Mouse (Mus musculus) R1 (cell line): ENCODE measurements around the gene Sirpa.

ENCODE experiments used
- DNase-seq: peaks from one replicate; pipeline ENCODE4 v3.0.0-alpha.2; 2018; ENCODE audit warnings: low read depth, low spot score

Sirpa gene

DNA sequence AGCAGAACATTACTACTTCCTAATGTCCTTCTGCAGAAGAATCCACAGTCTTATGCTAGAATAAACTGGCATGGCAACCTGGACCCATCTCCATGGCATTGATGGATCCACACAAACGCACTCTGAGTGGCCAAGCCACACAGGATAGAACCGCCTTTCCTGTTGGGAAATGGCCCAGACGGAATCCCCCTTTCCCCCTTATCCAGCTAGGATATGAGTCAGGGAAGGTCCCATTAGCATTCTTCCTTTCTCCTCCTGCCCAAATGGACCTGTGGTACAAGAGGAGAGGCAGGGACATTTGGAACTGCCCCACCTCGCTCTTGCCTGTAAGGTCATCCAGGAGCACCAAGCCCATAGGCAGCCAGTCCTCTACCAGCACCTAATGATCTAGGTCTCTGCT is 10.4 kb upstream of the Sirpa start:
- DNase-seq: no peak

- peak; percentile 28 for DNase-seq
These were observed 7.7 kb upstream of the Sirpa start for GRCm38 (mm10) chr2:129584905-129585304.

DNA sequence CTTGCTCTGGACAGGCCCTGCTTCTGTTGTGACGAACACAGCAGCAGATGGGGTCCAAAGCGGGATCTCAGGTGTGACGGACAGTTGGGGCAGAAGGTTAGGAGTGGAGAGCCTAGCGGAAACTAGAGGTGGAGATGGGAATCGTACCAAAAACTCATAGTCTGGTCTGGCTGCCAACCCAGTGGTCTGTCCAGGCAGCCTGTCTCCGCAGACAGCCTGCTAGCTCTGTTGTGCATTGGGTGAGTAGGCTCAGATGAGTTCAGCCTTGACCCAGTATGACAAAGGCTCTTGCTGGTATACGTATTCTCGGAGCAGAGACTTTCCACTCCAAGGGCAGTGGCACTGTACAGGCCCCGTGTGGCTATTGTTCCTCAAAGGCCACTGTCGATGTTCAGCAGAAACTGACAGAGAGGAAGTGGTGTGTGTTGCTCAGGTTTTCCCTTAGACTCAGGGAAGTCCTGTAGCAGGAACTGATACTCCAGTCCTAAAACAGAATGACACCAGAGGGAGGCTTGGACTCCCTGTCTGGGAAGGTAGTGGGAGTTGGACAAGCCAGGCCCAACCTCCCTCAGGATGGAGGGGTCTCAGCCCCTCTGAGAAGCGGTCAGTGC is 6.6 kb upstream of the Sirpa start:
- no peak for DNase-seq

GRCm38 (mm10) chr2:129587241-129587640 is 5.4 kb upstream of the Sirpa start:
- DNase-seq: peak; percentile 18

DNA sequence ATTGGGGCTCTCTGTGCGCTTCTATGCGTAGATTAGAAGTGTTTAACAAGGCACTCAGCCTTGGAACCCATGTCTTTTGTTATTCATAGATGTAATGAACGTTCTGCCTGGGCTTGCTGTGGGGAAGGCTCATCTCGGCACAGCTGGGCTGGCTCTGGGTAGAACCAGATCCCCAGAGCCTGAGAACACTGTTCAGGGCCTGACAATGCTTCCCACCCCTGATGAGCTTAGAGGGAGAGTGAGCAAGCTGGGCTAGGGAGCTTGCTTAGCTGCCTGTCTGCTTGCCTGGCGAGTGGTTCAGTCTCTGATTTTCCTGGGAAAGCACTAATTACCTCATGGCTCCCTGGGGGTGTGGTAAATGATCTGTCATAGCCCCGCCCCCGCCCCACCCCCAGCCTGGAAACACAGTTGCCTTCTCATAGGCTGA is 4.8 kb upstream of the Sirpa start:
- DNase-seq: peak; percentile 95

DNA sequence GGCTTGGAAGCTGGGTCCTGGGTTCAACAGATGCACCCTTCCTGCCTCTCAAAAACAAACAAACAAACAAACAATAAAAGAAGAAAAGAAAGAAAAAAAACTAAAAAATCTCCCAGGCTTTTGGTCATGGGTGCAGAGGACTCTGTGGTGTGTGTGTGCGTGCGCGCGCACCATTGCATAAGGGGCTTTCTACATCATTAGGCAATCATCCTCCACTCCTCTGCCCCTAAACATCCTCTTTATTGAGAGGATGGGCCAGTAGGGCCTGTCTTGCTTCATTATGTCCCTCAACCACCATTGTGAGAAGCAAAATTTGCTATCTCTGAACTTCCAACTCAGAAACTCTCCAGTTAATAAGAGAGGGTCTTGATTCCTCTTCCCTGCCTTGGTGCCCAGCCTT is 738 bp upstream of the Sirpa start:
- no peak for DNase-seq

GRCm38 (mm10) chr2:129593141-129593875 is 673 bp downstream of the Sirpa start:
- peak; percentile 85 for DNase-seq

DNA sequence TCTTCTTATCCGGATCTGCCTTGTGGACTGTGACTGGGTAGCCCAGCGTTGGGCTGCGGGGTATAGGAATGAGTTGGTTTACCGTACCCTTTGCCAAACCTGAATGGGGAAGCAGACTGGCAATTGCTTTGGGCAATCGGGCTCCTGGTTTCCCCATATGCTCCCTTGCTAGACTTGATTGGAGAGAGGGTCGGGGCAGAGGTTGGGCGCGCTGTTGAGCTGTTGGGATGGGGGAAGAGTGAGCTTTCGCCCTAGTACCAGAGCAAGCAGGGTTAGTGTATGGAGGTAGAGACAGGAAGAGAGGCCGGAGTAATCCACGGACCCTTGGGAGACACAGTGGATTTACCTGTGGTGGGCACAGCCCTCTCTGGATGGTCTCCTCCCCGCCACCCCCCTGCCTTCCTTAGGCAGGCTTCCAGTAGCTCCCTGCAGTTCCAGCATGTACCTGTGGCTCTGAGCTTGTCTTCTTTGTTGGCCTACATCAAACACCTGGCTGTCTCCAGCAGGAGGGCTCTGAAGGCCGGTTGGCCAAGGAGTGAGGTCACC is 1.3 kb downstream of the Sirpa start:
- DNase-seq: peak; percentile 41

DNA sequence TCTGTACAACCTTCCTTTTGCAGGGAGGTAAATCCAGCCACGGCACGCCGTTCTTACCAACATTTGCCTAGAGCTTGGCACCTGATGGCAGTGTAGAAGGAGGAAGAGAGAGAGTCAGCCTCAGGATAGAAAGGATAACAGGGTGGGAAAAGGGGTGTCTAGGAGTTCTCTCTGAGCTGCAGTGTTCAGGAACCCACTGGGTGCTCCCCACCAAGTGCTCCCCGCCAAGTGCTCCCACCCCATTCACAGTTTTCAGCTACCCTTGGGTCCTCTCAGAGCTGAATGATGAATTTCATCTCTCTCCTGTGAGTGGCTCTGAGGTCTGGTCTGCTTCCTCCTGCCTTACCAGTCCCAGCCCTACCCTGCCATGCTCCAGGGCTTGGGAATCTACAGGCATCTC is 1.9 kb downstream of the Sirpa start:
- no peak for DNase-seq

- no peak for DNase-seq
These were observed 2.6 kb downstream of the Sirpa start for GRCm38 (mm10) chr2:129595206-129595605.

DNA sequence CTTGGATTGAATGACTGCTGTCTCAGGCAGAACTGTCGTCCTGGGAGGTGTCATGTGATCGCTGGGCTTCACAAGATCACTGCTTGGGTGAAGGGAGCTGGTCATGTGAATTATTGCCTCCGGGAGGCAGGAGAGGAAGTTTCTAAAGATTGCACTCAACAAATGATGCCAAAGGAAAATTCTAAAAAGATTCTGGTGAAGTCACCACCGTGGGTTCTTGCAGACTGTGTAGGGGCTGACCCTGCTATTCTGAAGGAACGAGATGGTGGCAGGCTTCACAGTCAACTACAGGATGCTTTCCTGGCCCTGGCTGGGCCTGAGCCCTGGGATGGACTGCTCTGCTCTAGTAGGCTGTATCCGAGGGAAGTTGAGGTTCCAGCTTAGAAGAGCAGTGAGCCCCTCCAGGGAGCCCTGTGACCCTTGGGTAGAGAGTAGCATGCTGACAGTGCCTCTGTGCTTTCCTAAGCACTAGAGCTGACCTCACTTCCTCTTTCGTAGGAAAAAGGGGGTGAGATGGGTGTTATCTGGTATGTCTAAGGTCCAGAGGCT is 3.1 kb downstream of the Sirpa start:
- no peak for DNase-seq

GRCm38 (mm10) chr2:129596555-129597172 is 4.0 kb downstream of the Sirpa start:
- no peak for DNase-seq

GRCm38 (mm10) chr2:129597581-129597980 is 4.9 kb downstream of the Sirpa start:
- DNase-seq: no peak

GRCm38 (mm10) chr2:129598094-129598493 is 5.5 kb downstream of the Sirpa start:
- no peak for DNase-seq

- no peak for DNase-seq
These were observed 6.8 kb downstream of the Sirpa start for GRCm38 (mm10) chr2:129599231-129600084.

DNA sequence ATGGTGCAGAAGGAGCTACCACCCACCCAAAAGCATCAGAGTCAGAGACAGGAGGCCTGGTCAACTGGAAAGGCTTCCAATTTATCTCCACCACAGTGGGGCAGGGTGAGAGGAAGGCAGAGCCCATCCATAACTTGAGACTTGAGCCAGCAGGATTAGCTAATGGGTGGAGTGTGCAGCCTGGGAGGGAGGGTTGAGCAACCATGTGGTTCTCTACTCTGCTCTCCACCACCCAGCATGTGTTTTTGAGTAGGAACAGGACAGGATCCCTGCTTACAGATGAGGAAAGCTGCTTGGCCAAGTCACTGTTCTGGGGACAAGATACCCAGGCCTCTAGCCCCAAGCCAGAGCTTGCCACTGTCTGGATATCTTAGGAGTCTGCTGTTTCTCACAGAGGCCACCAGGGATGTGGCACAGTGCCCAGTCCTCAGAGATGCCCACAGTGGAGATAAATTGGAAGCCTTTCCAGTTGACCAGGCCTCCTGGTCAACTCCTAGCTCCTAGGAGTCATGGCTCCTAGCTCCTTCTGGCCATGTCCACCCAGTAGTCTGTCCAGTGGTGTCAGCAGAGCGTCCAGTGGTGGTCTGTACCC is 8.5 kb downstream of the Sirpa start:
- DNase-seq: no peak

DNA sequence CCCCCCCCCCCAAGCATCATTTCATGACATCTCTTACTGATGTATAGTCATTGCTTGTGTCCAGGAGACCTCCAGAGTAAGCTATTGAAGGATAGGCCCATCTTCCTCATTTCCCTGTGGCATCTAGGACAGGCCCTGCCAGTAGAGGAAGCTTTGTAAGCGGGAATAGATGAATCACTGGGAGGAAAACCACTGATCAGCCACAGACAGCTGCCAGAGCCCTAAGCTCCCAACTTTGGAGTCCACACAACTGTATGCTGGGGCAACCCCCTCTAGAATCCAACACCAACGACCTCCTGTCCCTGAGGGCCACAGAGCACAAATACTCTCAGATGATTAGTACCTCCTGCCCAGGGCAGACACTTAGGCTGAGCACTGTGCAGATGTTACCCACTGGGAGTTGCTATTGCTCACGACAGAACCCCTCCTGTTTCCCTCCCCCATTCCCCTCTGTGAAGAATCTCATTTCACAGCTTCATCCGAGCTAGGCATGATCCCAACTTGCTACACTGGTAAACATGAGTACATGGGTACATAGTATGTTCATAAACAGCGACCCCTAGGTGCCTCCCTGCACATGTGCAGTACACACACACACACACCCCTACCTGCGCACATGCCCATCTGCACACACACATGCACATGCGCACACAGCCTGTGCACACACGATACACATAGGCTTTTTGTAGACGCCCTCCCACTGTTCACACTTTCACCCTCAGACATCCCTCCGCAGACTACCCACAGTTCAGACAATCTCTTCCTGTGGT is 9.4 kb downstream of the Sirpa start:
- peak; percentile 54 for DNase-seq

- DNase-seq: no peak
These were observed 10.2 kb downstream of the Sirpa start for GRCm38 (mm10) chr2:129602856-129603255.

DNA sequence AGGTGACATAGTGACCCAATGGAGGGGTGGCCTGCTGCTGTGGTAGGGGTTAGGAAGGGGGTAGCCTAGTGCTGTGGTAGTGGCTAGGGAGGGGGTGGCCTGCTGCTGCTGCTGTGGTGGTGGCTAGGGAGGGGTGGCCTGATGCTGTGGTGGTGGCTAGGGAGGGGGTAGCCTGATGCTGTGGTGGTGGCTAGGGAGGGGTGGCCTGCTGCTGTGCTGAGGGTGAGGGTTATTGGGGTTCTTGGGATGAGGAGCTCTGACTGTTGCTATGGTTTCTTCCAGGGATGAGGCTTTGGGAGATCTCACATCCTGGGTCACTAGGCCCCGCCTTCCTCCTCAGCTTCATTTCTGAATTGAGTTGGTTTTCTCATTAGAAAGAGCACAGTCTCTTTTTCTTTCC is 10.9 kb downstream of the Sirpa start:
- DNase-seq: no peak

- DNase-seq: no peak
These were observed 11.4 kb downstream of the Sirpa start for GRCm38 (mm10) chr2:129604032-129604431.
